Mouse (Mus musculus): ENCODE data around the gene Zfp455. TPM values are rescaled to one million over a fixed set of nuclear protein-coding genes. Genes with fewer than 3 reads are reported as not detected.
"Not testable (repeated sequence)": the region's sequence is repeated elsewhere in the genome, so short reads cannot be mapped to it uniquely, and the experiment has no call there.

Gene Zfp455
- total RNA-seq (2021), result under 1 TPM; 0.44 to 0.66 TPM
- long read RNA-seq, experiment 1, result 0 reads
- long read RNA-seq, experiment 2, result 0 reads

- intact Hi-C loops (cut with DNase I; ENCODE audit: low total_unique reads), result no loop called here
- DNase-seq, result peak; percentile 24
Measured at GRCm38 (mm10) chr13:67194340-67194894, at the start of gene Zfp455. Zfp455 (plus strand) TSS chr13:67194506.

GRCm38 (mm10) chr13:67166122-67166521, 28.2 kb upstream of the Zfp455 start:
- DNase-seq; intact Hi-C loops (cut with DNase I; ENCODE audit: low total_unique reads): not testable (repeated sequence)

- intact Hi-C loops (cut with DNase I; ENCODE audit: low total_unique reads), result not testable (repeated sequence)
- DNase-seq, result peak; percentile 59
Measured at GRCm38 (mm10) chr13:67172991-67173722, 21.1 kb upstream of the Zfp455 start, which contains the start of gene Rsl1. Rsl1 (plus strand) TSS chr13:67173182.

- intact Hi-C loops (cut with DNase I; ENCODE audit: low total_unique reads), result no loop called here
- DNase-seq, result no peak
Measured at GRCm38 (mm10) chr13:67173723-67174055, 20.6 kb upstream of the Zfp455 start.

GRCm38 (mm10) chr13:67201656-67202055, 7.3 kb downstream of the Zfp455 start:
- no peak for DNase-seq
- intact Hi-C loops (cut with DNase I; ENCODE audit: low total_unique reads), result no loop called here

- DNase-seq, result no peak
- intact Hi-C loops (cut with DNase I; ENCODE audit: low total_unique reads), result no loop called here
Measured at GRCm38 (mm10) chr13:67214015-67214607, 19.8 kb downstream of the Zfp455 start.

Other genes with a start within 250 kb of the Zfp455 start
- gene Zfp712, start 133.3 kb upstream of the Zfp455 start, total RNA-seq (2021), result 1 to 10 TPM in 1 of 2 experiments, under 1 TPM in 1; 0.92 to 1.1 TPM
- gene Zfp708, start 96.5 kb upstream of the Zfp455 start, total RNA-seq (2021), result under 1 TPM; 0.90 to 0.95 TPM
- 1 to 10 TPM in 1 of 2 experiments, under 1 TPM in 1; 0.98 to 1.8 TPM for gene Gm28557, start 85.9 kb upstream of the Zfp455 start, total RNA-seq (2021)
- under 1 TPM; 0.29 to 0.53 TPM for gene Rslcan18, start 78.2 kb upstream of the Zfp455 start, total RNA-seq (2021)
- 1 to 10 TPM; 3.2 to 3.3 TPM for gene Zfp759, start 72.8 kb upstream of the Zfp455 start, total RNA-seq (2021)
- gene Rsl1, start 21.3 kb upstream of the Zfp455 start, total RNA-seq (2021), result 1 to 10 TPM; 1.5 to 1.7 TPM
- gene Zfp458, start 84.0 kb downstream of the Zfp455 start, total RNA-seq (2021), result 1 to 10 TPM; 1.1 to 1.2 TPM
- gene Zfp457, start 112.0 kb downstream of the Zfp455 start, total RNA-seq (2021), result 1 to 10 TPM in 1 of 2 experiments, under 1 TPM in 1; 0.80 to 2.0 TPM
- gene Zfp595, start 138.1 kb downstream of the Zfp455 start, total RNA-seq (2021), result 1 to 10 TPM; 1.2 TPM
- under 1 TPM in 1 of 2 experiments, not detected in 1; 0.66 TPM for gene Gm28044, start 166.0 kb downstream of the Zfp455 start, total RNA-seq (2021)
- under 1 TPM; 0.89 to 0.90 TPM for gene Zfp953, start 166.1 kb downstream of the Zfp455 start, total RNA-seq (2021)
- under 1 TPM; 0.35 TPM for gene Gm28041, start 181.2 kb downstream of the Zfp455 start, total RNA-seq (2021)
- under 1 TPM; 0.18 to 0.21 TPM for gene Zfp456, start 181.3 kb downstream of the Zfp455 start, total RNA-seq (2021)
- 1 to 10 TPM in 1 of 2 experiments, under 1 TPM in 1; 0.64 to 1.8 TPM for gene Zfp429, start 205.3 kb downstream of the Zfp455 start, total RNA-seq (2021)
- gene Zfp459, start 226.9 kb downstream of the Zfp455 start, total RNA-seq (2021), result under 1 TPM; 0.20 to 0.21 TPM